Mouse (Mus musculus): ENCODE results near the gene Ahnak2. TPM values are rescaled to one million over a fixed set of nuclear protein-coding genes. Genes with fewer than 3 reads are reported as not detected.

Gene Ahnak2
- total and polyA plus RNA-seq, 3 experiments: 2.6 to 11.4 TPM; not detected in 1

- H3K9ac ChIP-seq (ENCODE audit: control insufficient read depth, low read depth, low read length, poor library complexity, severe bottlenecking): no peak overlapping the region
- no peak for DNase-seq (ENCODE audit: low read depth, low spot score)
- peaks cover 0 to 5% of the 10 kb centered on the region in 2 experiments; a peak in 2 of 4 replicates for H3K36me3 ChIP-seq (ENCODE audit: control insufficient read depth in 1 of 2, insufficient read depth in 2 of 2, low read length in 2 of 2)
These were observed 48.7 kb upstream of the Ahnak2 start for GRCm38 (mm10) chr12:112851116-112851515.

GRCm38 (mm10) chr12:112850344-112850743 lies 47.9 kb upstream of the Ahnak2 start:
- Histone ChIP-seq H3K36me3 (ENCODE audit: control insufficient read depth in 1 of 2, insufficient read depth in 2 of 2, low read length in 2 of 2) (peaks cover 0 to 5% of the 10 kb centered on the region in 2 experiments; a peak in 2 of 4 replicates), H3K9me3 (replicated peaks; ENCODE audit: insufficient read depth, low read length) (no peaks in the 10 kb centered on the region), H3K9ac (ENCODE audit: control insufficient read depth, low read depth, low read length, poor library complexity, severe bottlenecking) (no peak overlapping the region), H3K4me3 (ENCODE audit: control insufficient read depth in 1 of 2, insufficient read depth in 1 of 2, low read depth in 2 of 2, low read length in 2 of 2) (no peak overlapping the region), H3K4me1 (ENCODE audit: control insufficient read depth in 1 of 2, insufficient read depth in 2 of 2, low read length in 2 of 2) (peaks cover 2 to 8% of the 10 kb centered on the region in 2 experiments; a peak in 3 of 4 replicates), H3K27me3 (ENCODE audit: control insufficient read depth in 1 of 2, insufficient read depth in 2 of 2, low read length in 2 of 2) (no peaks in the 10 kb centered on the region), H3K79me2 (ENCODE audit: control insufficient read depth, insufficient read depth, low read length, poor library complexity) (no peaks in the 10 kb centered on the region), H3K27ac (ENCODE audit: control insufficient read depth, low read depth, low read length) (no peak overlapping the region)
- DNase-seq (ENCODE audit: low read depth, low spot score): no peak
- TF ChIP-seq EP300 (IDR thresholded peaks at IDR 0.05; ENCODE audit: low read depth in 1 of 2, low read length in 2 of 2) (no peak), TCF12 (IDR thresholded peaks at IDR 0.05; ENCODE audit: low read depth, low read length) (no peak), MEF2A (IDR thresholded peaks at IDR 0.05; ENCODE audit: extremely low read depth, insufficient replicate concordance, low read depth, low read length, poor library complexity, severe bottlenecking) (no peak), RAD21 (IDR thresholded peaks at IDR 0.05; ENCODE audit: low read depth, low read length) (no peak), ZKSCAN1 (IDR thresholded peaks at IDR 0.05; ENCODE audit: low read depth, low read length) (no peak), CHD2 (IDR thresholded peaks at IDR 0.05; ENCODE audit: low read length) (no peak), BHLHE40 (IDR thresholded peaks at IDR 0.05; ENCODE audit: borderline replicate concordance, low read depth, low read length) (no peak), MYC (IDR thresholded peaks at IDR 0.05; ENCODE audit: low read depth, low read length) (no peak), ETS1 (IDR thresholded peaks at IDR 0.05; ENCODE audit: low read depth, low read length) (no peak), RCOR1 (IDR thresholded peaks at IDR 0.05; ENCODE audit: low read depth, low read length) (no peak), GATA1 (IDR thresholded peaks at IDR 0.05; ENCODE audit: low read depth, low read length) (no peak), POLR2AphosphoS5 (IDR thresholded peaks at IDR 0.05; ENCODE audit: borderline replicate concordance, low read depth, low read length) (no peak), NELFE (IDR thresholded peaks at IDR 0.05; ENCODE audit: low read depth, low read length) (no peak), GABPA (IDR thresholded peaks at IDR 0.05; ENCODE audit: low read depth, low read length) (no peak), USF2 (IDR thresholded peaks at IDR 0.05; ENCODE audit: borderline replicate concordance in 1 of 2, insufficient read depth in 1 of 2, low read depth in 1 of 2, low read length in 2 of 2) (no peak), MAFK (IDR thresholded peaks at IDR 0.05; ENCODE audit: borderline replicate concordance, low read depth, low read length) (no peak), ZC3H11A (IDR thresholded peaks at IDR 0.05; ENCODE audit: low read depth, low read length) (no peak), CTCF (IDR thresholded peaks at IDR 0.05 in 2 of 3, conservative IDR thresholded peaks at IDR 0.05 in 1 of 3; ENCODE audit: control insufficient read depth in 1 of 3, insufficient read depth in 1 of 3, low read depth in 2 of 3, low read length in 3 of 3, poor library complexity in 1 of 3, severe bottlenecking in 1 of 3) (no peak), SIN3A (IDR thresholded peaks at IDR 0.05; ENCODE audit: low read length) (no peak), MAZ (IDR thresholded peaks at IDR 0.05; ENCODE audit: low read depth, low read length) (no peak)

More at GRCm38 (mm10) chr12:112851116-112851515, 48.7 kb upstream of the Ahnak2 start:
- Histone ChIP-seq H3K79me2 (ENCODE audit: control insufficient read depth, insufficient read depth, low read length, poor library complexity) (no peaks in the 10 kb centered on the region), H3K27ac (ENCODE audit: control insufficient read depth, low read depth, low read length) (no peak overlapping the region), H3K9me3 (replicated peaks; ENCODE audit: insufficient read depth, low read length) (no peaks in the 10 kb centered on the region), H3K27me3 (ENCODE audit: control insufficient read depth in 1 of 2, insufficient read depth in 2 of 2, low read length in 2 of 2) (no peaks in the 10 kb centered on the region), H3K4me1 (ENCODE audit: control insufficient read depth in 1 of 2, insufficient read depth in 2 of 2, low read length in 2 of 2) (peaks cover 2 to 8% of the 10 kb centered on the region in 2 experiments; a peak in 3 of 4 replicates), H3K4me3 (ENCODE audit: control insufficient read depth in 1 of 2, insufficient read depth in 1 of 2, low read depth in 2 of 2, low read length in 2 of 2) (no peak overlapping the region)
- TF ChIP-seq NELFE (IDR thresholded peaks at IDR 0.05; ENCODE audit: low read depth, low read length): no peak
- 0 out of 2 replicates have a peak, but pooled peaks have one; percentile 11 for TF ChIP-seq ETS1 (IDR thresholded peaks at IDR 0.05; ENCODE audit: low read depth, low read length)
- peak; percentile 47; the same call in 1 of the 2 replicates for TF ChIP-seq GATA1 (IDR thresholded peaks at IDR 0.05; ENCODE audit: low read depth, low read length)
- TF ChIP-seq ZNF384 (IDR thresholded peaks at IDR 0.05; ENCODE audit: low read depth, low read length): no peak
- no peak for TF ChIP-seq TBP (IDR thresholded peaks at IDR 0.05; ENCODE audit: low read depth, low read length)
- TF ChIP-seq ZMIZ1 (IDR thresholded peaks at IDR 0.05; ENCODE audit: low read depth, low read length): no peak
- no peak for TF ChIP-seq HCFC1 (IDR thresholded peaks at IDR 0.05; ENCODE audit: low read depth, low read length)

Measured in MEL (cell line).